Comparison of ENCODE assay signal across 10 mouse cellular contexts in genomic region chr2:34963371-34963956, GRCm38 (mm10). TPM values are rescaled to one million over a fixed set of nuclear protein-coding genes. Genes with fewer than 3 reads are reported as not detected.
A peak's percentile ranks its signal among the peaks of the same experiment; 100 is the strongest.
DNase-seq lines count a peak whose midpoint lies in the region; ATAC-seq and TF ChIP-seq lines count a peak whose summit lies in the region.
"Had no signal": no experiment of that assay in that cellular context is flagged by ENCODE, and none has a peak within 500 bp of the region (broad histone marks: within the 10 kb centered on the region; RNA-seq: fewer than 3 reads in every experiment).

No protein-coding gene starts in this region.

- no peak overlapping the region for H3K9ac ChIP-seq in heart, embryonic 16.5 days (ENCODE audit: low read length)
- H3K9ac ChIP-seq in forebrain, postnatal 0 days = no peak overlapping the region
- H3K9ac ChIP-seq: neural tube, embryonic 13.5 days had no signal

- peaks cover 8% of the 10 kb centered on the region; the same call in 1 of the 2 replicates for H3K4me1 ChIP-seq in heart, embryonic 16.5 days (ENCODE audit: control insufficient read depth, insufficient read depth, low read length)
- peaks cover 23% of the 10 kb centered on the region for H3K4me1 ChIP-seq in hindbrain, embryonic 10.5 days (replicated peaks)
- no peaks in the 10 kb centered on the region for H3K4me1 ChIP-seq in forebrain, postnatal 0 days (ENCODE audit: insufficient read depth)

- no peak overlapping the region for H3K4me2 ChIP-seq in heart, embryonic 16.5 days (ENCODE audit: low read depth, low read length)
- H3K4me2 ChIP-seq in forebrain, postnatal 0 days (ENCODE audit: low read depth) = no peak overlapping the region
- H3K4me2 ChIP-seq: neural tube, embryonic 13.5 days had no signal

- WGBS in heart, embryonic 16.5 days = 65% methylated on average over 13 of the region's 13 CpGs
- 86% methylated on average over 13 of the region's 13 CpGs for WGBS in hindbrain, embryonic 10.5 days
- WGBS in forebrain, postnatal 0 days = 84% methylated on average over 13 of the region's 13 CpGs

- H3K27ac ChIP-seq in heart, embryonic 16.5 days (ENCODE audit: low read length) = peak overlapping the region; percentile 67
- H3K27ac ChIP-seq in hindbrain, embryonic 10.5 days = no peak overlapping the region
- no peak overlapping the region for H3K27ac ChIP-seq in forebrain, postnatal 0 days (ENCODE audit: low read depth, low read length)
- H3K27ac ChIP-seq: limb, embryonic 10.5 days; neural tube, embryonic 13.5 days had no signal

- DNase-seq in heart, adult 9 months (ENCODE audit: low spot score in 2 of 2) = peak; percentile 49 to 63
- DNase-seq in heart, postnatal 4 days = no peak
- peak; percentile 66 for DNase-seq in lung, postnatal 36 days
- DNase-seq in thymus, postnatal 10 days (ENCODE audit: low spot score in 2 of 2) = peak; percentile 78 to 89
- DNase-seq in layer of hippocampus, adult 18-20 months (ENCODE audit: low spot score in 2 of 2) = no peak
- no peak for DNase-seq in hindbrain, embryonic 10.5 days (ENCODE audit: low spot score)
- no peak for DNase-seq in forebrain, postnatal 0 days

- H3K27me3 ChIP-seq in heart, embryonic 16.5 days (ENCODE audit: control insufficient read depth, insufficient read depth, low read length) = no peaks in the 10 kb centered on the region
- peaks cover 12% of the 10 kb centered on the region for H3K27me3 ChIP-seq in hindbrain, embryonic 10.5 days (ENCODE audit: insufficient read depth, poor library complexity, severe bottlenecking)
- no peaks in the 10 kb centered on the region for H3K27me3 ChIP-seq in forebrain, postnatal 0 days (ENCODE audit: insufficient read depth, low read length)

- TF ChIP-seq CTCF in forebrain, postnatal 0 days (IDR thresholded peaks at IDR 0.05; ENCODE audit: low read depth) = no peak

- H3K4me3 ChIP-seq in heart, embryonic 16.5 days (ENCODE audit: low read length) = no peak overlapping the region
- no peak overlapping the region for H3K4me3 ChIP-seq in hindbrain, embryonic 10.5 days
- H3K4me3 ChIP-seq in forebrain, postnatal 0 days (ENCODE audit: low read depth, low read length) = no peak overlapping the region
- H3K4me3 ChIP-seq: limb, embryonic 10.5 days; neural tube, embryonic 13.5 days had no signal

- peak; percentile 37; the same call in 1 of the 2 replicates for ATAC-seq in heart, embryonic 16.5 days (replicated peaks; ENCODE audit: extremely low read depth, insufficient read depth, low FRiP score)
- no peak for ATAC-seq in forebrain, postnatal 0 days

- no peaks in the 10 kb centered on the region for H3K36me3 ChIP-seq in heart, embryonic 16.5 days (ENCODE audit: control insufficient read depth, insufficient read depth)
- H3K36me3 ChIP-seq in hindbrain, embryonic 10.5 days = no peaks in the 10 kb centered on the region
- no peaks in the 10 kb centered on the region for H3K36me3 ChIP-seq in forebrain, postnatal 0 days (ENCODE audit: insufficient read depth)
- H3K36me3 ChIP-seq: limb, embryonic 10.5 days; neural tube, embryonic 13.5 days had no signal

- no peaks in the 10 kb centered on the region for H3K9me3 ChIP-seq in heart, embryonic 16.5 days (replicated peaks; ENCODE audit: control insufficient read depth, low read length)
- no peaks in the 10 kb centered on the region for H3K9me3 ChIP-seq in hindbrain, embryonic 10.5 days
- H3K9me3 ChIP-seq in forebrain, postnatal 0 days (ENCODE audit: low read length) = no peaks in the 10 kb centered on the region
- H3K9me3 ChIP-seq: limb, embryonic 10.5 days; neural tube, embryonic 13.5 days had no signal

RNA-seq across cellular contexts. Expression of gene Traf1, which starts 1.9 kb away (rescaled TPM):
- total RNA-seq in heart, postnatal 4 days (2021) = 1 to 10 TPM in 1 of 2 experiments, under 1 TPM in 1; 0.41 to 1.7 TPM
- 2.7 and 3.3 TPM in 2 replicates for polyA plus RNA-seq in heart, embryonic 16.5 days (2015; fragmentation: Nextera tagmentation; extraction: Ambion mirVana)
- 1 to 10 TPM; 4.5 to 6.2 TPM for total RNA-seq in layer of hippocampus, adult 18-20 months (2021)
- 0.27 and 0.67 TPM in 2 replicates for polyA plus RNA-seq in hindbrain, embryonic 10.5 days (2016; fragmentation: Nextera tagmentation; extraction: Ambion mirVana)
- 0.86 and 2.2 TPM in 2 replicates for total RNA-seq in forebrain, postnatal 0 days (2014; rRNA removed)
- polyA plus RNA-seq in forebrain, postnatal 0 days (2015; fragmentation: Nextera tagmentation; extraction: Ambion mirVana) = 1.9 and 2.7 TPM in 2 replicates
- polyA plus RNA-seq: limb, embryonic 10.5 days had no signal

RNA-seq across cellular contexts. Expression of gene Phf19, which starts 49.6 kb away (rescaled TPM):
- 1 to 10 TPM; 6.2 to 6.6 TPM for total RNA-seq in heart, postnatal 4 days (2021)
- polyA plus RNA-seq in heart, embryonic 16.5 days (2015; fragmentation: Nextera tagmentation; extraction: Ambion mirVana) = 2.1 and 2.6 TPM in 2 replicates
- total RNA-seq in layer of hippocampus, adult 18-20 months (2021) = under 1 TPM; 0.87 to 0.99 TPM
- 1.9 and 2.1 TPM in 2 replicates for polyA plus RNA-seq in hindbrain, embryonic 10.5 days (2016; fragmentation: Nextera tagmentation; extraction: Ambion mirVana)
- 1.5 and 2.5 TPM in 2 replicates for total RNA-seq in forebrain, postnatal 0 days (2014; rRNA removed)
- 1.5 and 2.4 TPM in 2 replicates for polyA plus RNA-seq in forebrain, postnatal 0 days (2015; fragmentation: Nextera tagmentation; extraction: Ambion mirVana)

Comparison
In these comparisons a context has a peak if more than half of its experiments do, and no peak if none do; other contexts are left out.
1. DNase-seq: peak in heart, adult 9 months (2 of 2), lung, postnatal 36 days (single experiment) and thymus, postnatal 10 days (2 of 2); none in heart, postnatal 4 days (single experiment), layer of hippocampus, adult 18-20 months (0 of 2), hindbrain, embryonic 10.5 days (single experiment) and forebrain, postnatal 0 days (single experiment).